Mouse (Mus musculus) hindbrain, embryonic 11.5 days (tissue): ENCODE results near the gene Scamp1. TPM values are rescaled to one million over a fixed set of nuclear protein-coding genes. Genes with fewer than 3 reads are reported as not detected.

Experiments used
- ATAC-seq: fragments of 200-750 bp; cut with Nextera tagmentation; 2 replicates; pipeline ENCODE4 v1.8.0; 2017; ENCODE audit warnings: mild to moderate bottlenecking, moderate TSS enrichment, moderate library complexity; ENCODE audit not compliant: low FRiP score
- DNase-seq: peaks from one replicate; pipeline ENCODE4 v3.0.0-alpha.2; 2015; ENCODE audit warnings: low spot score
- H3K27ac ChIP-seq: fragments of 300-500 bp; sonication (generic); 2 replicates; pipeline ENCODE4 v1.5.1; 2014; ENCODE audit warnings: mild to moderate bottlenecking, low read depth, low read length
- H3K27me3 ChIP-seq: fragments of 300-500 bp; sonication (generic); 2 replicates; pipeline ENCODE4 v1.6.1; 2014; ENCODE audit warnings: mild to moderate bottlenecking, low read length, moderate library complexity, mixed read lengths; ENCODE audit not compliant: control insufficient read depth, insufficient read depth
- H3K36me3 ChIP-seq: fragments of 300-500 bp; sonication (generic); 2 replicates; pipeline ENCODE4 v1.6.1; 2014; ENCODE audit warnings: mild to moderate bottlenecking, low read length, moderate library complexity, mixed read lengths; ENCODE audit not compliant: control insufficient read depth, insufficient read depth
- H3K4me1 ChIP-seq: fragments of 300-500 bp; sonication (generic); replicated peaks from 2 replicates; pipeline ENCODE4 v1.6.1; 2014; ENCODE audit warnings: low read length, mixed read lengths; ENCODE audit not compliant: control insufficient read depth, insufficient read depth
- H3K4me2 ChIP-seq: fragments of 300-500 bp; sonication (generic); replicated peaks from 2 replicates; pipeline ENCODE4 v1.6.1; 2014; ENCODE audit warnings: mild to moderate bottlenecking, low read depth, low read length
- H3K4me3 ChIP-seq: fragments of 300-500 bp; sonication (generic); 2 replicates; pipeline ENCODE4 v1.5.1; 2014; ENCODE audit warnings: low read depth, low read length
- H3K9ac ChIP-seq: fragments of 300-500 bp; sonication (generic); 2 replicates; pipeline ENCODE4 v1.6.1; 2014; ENCODE audit warnings: low read depth, low read length
- H3K9me3 ChIP-seq: fragments of 300-500 bp; sonication (generic); 2 replicates; pipeline ENCODE4 v1.6.1; 2016; ENCODE audit warnings: low read length; ENCODE audit not compliant: control insufficient read depth
- WGBS: fragments of 180-500 bp; shearing (Covaris S2); extraction: QIAGEN DNeasy Blood & Tissue Kit; methylation state at CpG from one replicate; pipeline ENCODE4 v1.1.7; 2014; 5-methylcytosine and 5-hydroxymethylcytosine counted together
- polyA plus RNA-seq: library from polyadenylated mRNA; unstranded; fragments of >200 nt; fragmentation: Nextera tagmentation; extraction: Ambion mirVana; gene quantifications from 2 replicates; pipeline ENCODE4 v1.2.1, GENCODE M21; 2014

Scamp1 gene
- polyA plus RNA-seq, 1 experiment from 2014 or later = 49.6 TPM

GRCm38 (mm10) chr13:94205234-94205633 is 80.4 kb downstream of the Scamp1 start:
- no peaks in the 10 kb centered on the region for H3K36me3 ChIP-seq
- H3K4me2 ChIP-seq = no peak overlapping the region
- no peak overlapping the region for H3K4me3 ChIP-seq
- 9% methylated on average over 6 of the region's 6 CpGs for WGBS
- no peak overlapping the region for H3K27ac ChIP-seq
- no peaks in the 10 kb centered on the region for H3K27me3 ChIP-seq
- no peaks in the 10 kb centered on the region for H3K9me3 ChIP-seq
- DNase-seq (peak; percentile 71), ATAC-seq (peak; percentile 76)
- H3K9ac ChIP-seq = no peak overlapping the region
- no peaks in the 10 kb centered on the region for H3K4me1 ChIP-seq

DNA sequence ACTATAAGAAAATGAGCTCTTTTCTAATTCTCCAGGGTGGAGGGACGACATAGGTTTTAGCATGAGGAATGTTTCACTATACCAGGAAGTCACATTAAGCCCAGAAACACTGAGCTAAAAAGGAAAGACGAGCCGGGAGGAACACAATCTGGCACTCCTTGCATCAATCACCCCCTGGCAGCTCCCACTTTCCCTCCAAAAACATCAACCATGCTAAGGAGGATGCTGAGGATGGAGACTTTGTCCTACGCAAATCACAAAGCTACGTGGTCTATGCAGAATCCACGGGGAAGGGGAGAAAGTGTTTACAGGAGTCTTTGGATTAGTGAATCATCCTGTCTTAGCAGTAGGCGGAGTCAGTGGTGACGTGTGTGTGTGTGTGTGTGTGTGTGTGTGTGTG is 85.8 kb downstream of the Scamp1 start:
- Histone ChIP-seq H3K4me3 (no peak overlapping the region), H3K27ac (no peak overlapping the region), H3K9ac (no peak overlapping the region), H3K4me1 (no peaks in the 10 kb centered on the region), H3K9me3 (no peaks in the 10 kb centered on the region), H3K27me3 (no peaks in the 10 kb centered on the region), H3K36me3 (no peaks in the 10 kb centered on the region), H3K4me2 (no peak overlapping the region)
- no peak for ATAC-seq
- no peak for DNase-seq
- 63% methylated on average over 8 of the region's 8 CpGs for WGBS

DNA sequence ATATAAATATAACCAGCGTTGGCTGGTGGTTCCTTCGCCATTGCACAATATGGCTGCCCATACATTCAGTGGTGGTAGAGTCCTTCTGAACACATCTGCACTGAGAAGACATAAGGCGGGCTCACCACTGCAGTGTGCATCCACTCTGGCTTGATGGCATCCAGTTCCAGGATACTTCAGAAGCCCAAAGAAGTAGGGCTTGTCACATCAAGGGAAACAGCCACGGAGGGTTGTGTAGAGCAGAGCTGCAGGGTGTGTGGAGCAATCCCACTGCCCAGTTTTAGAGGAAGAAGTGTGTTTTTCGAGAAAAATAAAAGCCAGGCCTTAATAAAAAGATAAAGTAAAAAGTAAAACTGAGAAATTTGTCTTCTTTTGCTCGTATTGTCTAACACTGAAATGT is 87.0 kb downstream of the Scamp1 start:
- ATAC-seq = no peak
- H3K9me3 ChIP-seq = no peaks in the 10 kb centered on the region
- no peak overlapping the region for H3K9ac ChIP-seq
- DNase-seq = no peak
- no peak overlapping the region for H3K4me3 ChIP-seq
- WGBS = 93% methylated on average over 6 of the region's 6 CpGs
- no peaks in the 10 kb centered on the region for H3K4me1 ChIP-seq
- H3K36me3 ChIP-seq = no peaks in the 10 kb centered on the region
- H3K4me2 ChIP-seq = no peak overlapping the region
- H3K27ac ChIP-seq = no peak overlapping the region
- H3K27me3 ChIP-seq = no peaks in the 10 kb centered on the region

- Histone ChIP-seq H3K9me3 (no peaks in the 10 kb centered on the region), H3K36me3 (no peaks in the 10 kb centered on the region), H3K4me2 (no peak overlapping the region), H3K4me3 (no peak overlapping the region), H3K27me3 (no peaks in the 10 kb centered on the region), H3K9ac (no peak overlapping the region), H3K27ac (no peak overlapping the region), H3K4me1 (no peaks in the 10 kb centered on the region)
- DNase-seq (no peak), ATAC-seq (no peak)
- 87% methylated on average over 4 of the region's 4 CpGs for WGBS
Observed at GRCm38 (mm10) chr13:94193227-94193626, 92.4 kb downstream of the Scamp1 start.

GRCm38 (mm10) chr13:94190386-94190785 is 95.3 kb downstream of the Scamp1 start:
- no peak overlapping the region for H3K4me3 ChIP-seq
- no peaks in the 10 kb centered on the region for H3K9me3 ChIP-seq
- 85% methylated on average over 1 of the region's 1 CpGs for whole genome bisulfite sequencing
- H3K4me2 ChIP-seq = no peak overlapping the region
- ATAC-seq (no peak), DNase-seq (no peak)
- no peaks in the 10 kb centered on the region for H3K36me3 ChIP-seq
- H3K9ac ChIP-seq = no peak overlapping the region
- H3K27me3 ChIP-seq = no peaks in the 10 kb centered on the region
- H3K4me1 ChIP-seq = no peaks in the 10 kb centered on the region
- no peak overlapping the region for H3K27ac ChIP-seq

GRCm38 (mm10) chr13:94188200-94189086 is 97.2 kb downstream of the Scamp1 start:
- H3K4me1 ChIP-seq = no peaks in the 10 kb centered on the region
- H3K9me3 ChIP-seq = no peaks in the 10 kb centered on the region
- no peak overlapping the region for H3K4me3 ChIP-seq
- H3K36me3 ChIP-seq = no peaks in the 10 kb centered on the region
- no peak overlapping the region for H3K4me2 ChIP-seq
- no peaks in the 10 kb centered on the region for H3K27me3 ChIP-seq
- 46% methylated on average over 10 of the region's 10 CpGs for WGBS
- no peak for ATAC-seq
- no peak for DNase-seq
- no peak overlapping the region for H3K9ac ChIP-seq
- H3K27ac ChIP-seq = no peak overlapping the region

DNA sequence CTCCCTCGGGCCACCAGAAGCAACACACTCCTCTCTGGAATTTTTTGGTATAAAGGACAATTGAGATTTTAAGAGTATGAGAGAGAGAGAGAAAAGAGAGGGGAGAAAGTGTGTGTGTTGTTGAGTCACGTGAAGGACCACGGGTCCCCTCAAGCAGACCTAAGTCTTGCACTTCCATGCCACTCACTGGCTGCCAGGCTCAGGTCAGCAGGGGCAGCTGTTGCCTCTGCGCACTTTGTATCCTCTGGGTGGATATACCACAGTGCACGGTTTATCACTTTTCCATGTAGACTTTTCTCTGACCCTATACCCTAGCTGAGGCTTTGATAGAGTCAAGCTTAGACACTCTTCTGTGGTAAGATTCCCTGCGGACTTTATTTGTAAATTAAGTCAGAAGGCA is 100.0 kb downstream of the Scamp1 start:
- Histone ChIP-seq H3K36me3 (no peaks in the 10 kb centered on the region), H3K9ac (no peak overlapping the region), H3K9me3 (no peaks in the 10 kb centered on the region), H3K27me3 (no peaks in the 10 kb centered on the region), H3K27ac (no peak overlapping the region), H3K4me2 (no peak overlapping the region), H3K4me1 (no peaks in the 10 kb centered on the region), H3K4me3 (no peak overlapping the region)
- DNase-seq (no peak), ATAC-seq (no peak)
- 90% methylated on average over 5 of the region's 6 CpGs for WGBS

- Histone ChIP-seq H3K27me3 (no peaks in the 10 kb centered on the region), H3K4me2 (no peak overlapping the region), H3K4me3 (no peak overlapping the region), H3K9ac (no peak overlapping the region), H3K9me3 (no peaks in the 10 kb centered on the region), H3K27ac (no peak overlapping the region), H3K4me1 (no peaks in the 10 kb centered on the region), H3K36me3 (no peaks in the 10 kb centered on the region)
- no peak for DNase-seq
- 90% methylated on average over 10 of the region's 10 CpGs for WGBS
- ATAC-seq = no peak
Observed at GRCm38 (mm10) chr13:94184726-94185456, 100.8 kb downstream of the Scamp1 start.
